Mouse (Mus musculus) retina, postnatal 1 day (tissue): ENCODE measurements at regions not wholly inside any gene's neighbourhood (a gene's known extent, or its start where the extent isn't known, plus 50 kb on each side); places are given as distances from the start of the nearest gene placed in this dataset.

Source experiments
- DNase-seq: peaks from one replicate; pipeline ENCODE4 v3.0.0-alpha.2; 2012

GRCm38 (mm10) chr4:120339371-120339770 lies 52.2 kb upstream of the Foxo6 start:
- DNase-seq = peak; percentile 35

GRCm38 (mm10) chr4:120340686-120341085 lies 53.5 kb upstream of the Foxo6 start:
- DNase-seq = no peak

- DNase-seq = no peak
These were observed 54.8 kb upstream of the Foxo6 start for GRCm38 (mm10) chr4:120341933-120342332.

- DNase-seq = no peak
These were observed 55.5 kb upstream of the Foxo6 start for GRCm38 (mm10) chr4:120342658-120343057.

GRCm38 (mm10) chr4:120345676-120346465 lies 58.7 kb upstream of the Foxo6 start:
- no peak for DNase-seq

GRCm38 (mm10) chr4:120349841-120350240 lies 55.2 kb upstream of the Scmh1 start:
- DNase-seq = no peak

GRCm38 (mm10) chr4:120353784-120354183 lies 51.3 kb upstream of the Scmh1 start:
- no peak for DNase-seq
